Mouse (Mus musculus): ENCODE measurements around the gene Pbx4.

Gene Pbx4

DNA sequence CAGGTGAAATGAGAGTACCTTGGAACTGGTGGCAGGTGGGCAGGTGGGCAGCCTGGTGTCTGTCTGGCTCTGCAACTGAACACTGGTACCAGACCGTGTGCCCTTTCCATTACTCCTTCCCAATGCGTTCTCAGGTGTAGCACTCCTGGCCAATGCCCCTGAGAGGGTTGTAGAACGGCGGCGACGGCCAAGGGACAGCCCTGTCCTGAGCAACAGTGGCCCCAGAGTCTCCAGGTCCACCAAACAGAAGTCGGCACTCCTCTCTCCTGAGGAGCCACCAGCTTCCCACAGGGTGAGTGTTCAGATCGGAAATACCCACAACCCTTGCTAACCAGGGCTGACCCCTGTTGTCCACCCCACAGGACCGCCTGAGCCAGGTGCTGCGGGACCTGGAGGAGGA, 27.2 kb upstream of the Pbx4 start:
- no peaks in the 10 kb centered on the region for H3K9me3 ChIP-seq (ENCODE audit: low read length)
- TF ChIP-seq NANOG (IDR thresholded peaks at IDR 0.05; ENCODE audit: borderline replicate concordance, low read length) (no peak), CTCF (conservative IDR thresholded peaks at IDR 0.05; ENCODE audit: low read length) (no peak), POU5F1 (IDR thresholded peaks at IDR 0.05; ENCODE audit: borderline replicate concordance, low read length) (no peak)
- peaks cover 83% of the 10 kb centered on the region for H3K36me3 ChIP-seq (ENCODE audit: insufficient read depth, low read length)
- no peak overlapping the region for H3K4me3 ChIP-seq (replicated peaks; ENCODE audit: low read length)
- H3K27me3 ChIP-seq (ENCODE audit: insufficient read depth, low read length), result peaks cover 6% of the 10 kb centered on the region; the same call in 1 of the 2 replicates
- peaks cover 46% of the 10 kb centered on the region for H3K4me1 ChIP-seq (replicated peaks; ENCODE audit: low read depth, low read length)

DNA sequence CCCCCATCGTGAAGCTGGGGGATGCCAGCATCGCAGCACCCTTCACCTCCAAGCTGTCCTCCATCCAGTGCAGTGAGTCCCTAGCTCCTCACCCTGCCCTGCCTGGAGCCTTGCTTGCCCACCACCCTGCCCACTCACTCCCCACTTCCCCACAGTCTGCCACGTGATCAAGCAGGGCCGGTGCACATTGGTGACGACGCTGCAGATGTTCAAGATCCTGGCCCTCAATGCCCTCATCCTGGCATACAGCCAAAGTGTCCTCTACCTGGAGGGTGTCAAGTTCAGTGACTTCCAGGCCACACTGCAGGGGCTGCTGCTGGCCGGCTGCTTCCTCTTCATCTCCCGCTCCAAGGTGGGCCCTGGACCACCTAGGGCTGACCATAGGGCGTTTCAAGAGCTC, 26.8 kb upstream of the Pbx4 start:
- TF ChIP-seq NANOG (IDR thresholded peaks at IDR 0.05; ENCODE audit: borderline replicate concordance, low read length) (no peak), CTCF (conservative IDR thresholded peaks at IDR 0.05; ENCODE audit: low read length) (no peak), POU5F1 (IDR thresholded peaks at IDR 0.05; ENCODE audit: borderline replicate concordance, low read length) (no peak)
- no peaks in the 10 kb centered on the region for H3K9me3 ChIP-seq (ENCODE audit: low read length)
- H3K27me3 ChIP-seq (ENCODE audit: insufficient read depth, low read length), result peaks cover 10% of the 10 kb centered on the region
- peaks cover 79% of the 10 kb centered on the region for H3K36me3 ChIP-seq (ENCODE audit: insufficient read depth, low read length)
- H3K4me1 ChIP-seq (replicated peaks; ENCODE audit: low read depth, low read length), result peaks cover 46% of the 10 kb centered on the region
- no peak overlapping the region for H3K4me3 ChIP-seq (replicated peaks; ENCODE audit: low read length)

DNA sequence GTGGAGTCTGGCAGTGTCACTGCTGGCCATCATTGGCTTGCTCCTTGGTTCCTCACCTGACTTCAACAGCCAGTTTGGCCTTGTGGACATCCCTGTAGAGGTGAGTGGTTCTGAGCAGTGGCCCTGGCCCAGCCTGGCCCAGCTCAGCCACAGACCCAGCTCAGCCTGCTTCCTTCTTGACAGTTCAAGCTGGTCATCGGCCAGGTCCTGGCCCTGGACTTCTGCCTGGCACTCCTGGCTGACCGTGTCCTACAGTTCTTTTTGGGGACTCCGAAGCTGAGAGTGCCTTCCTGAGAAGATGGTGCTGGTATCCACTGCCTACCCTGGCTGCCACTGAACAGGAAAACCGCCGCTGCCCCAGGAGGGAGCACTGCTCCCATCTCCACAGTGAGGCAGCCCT, 25.1 kb upstream of the Pbx4 start:
- Histone ChIP-seq H3K27me3 (ENCODE audit: insufficient read depth, low read length) (peaks cover 21% of the 10 kb centered on the region), H3K4me1 (replicated peaks; ENCODE audit: low read depth, low read length) (peaks cover 46% of the 10 kb centered on the region), H3K9me3 (ENCODE audit: low read length) (no peaks in the 10 kb centered on the region), H3K36me3 (ENCODE audit: insufficient read depth, low read length) (peaks cover 62% of the 10 kb centered on the region), H3K4me3 (replicated peaks; ENCODE audit: low read length) (no peak overlapping the region; the same call in 1 of the 2 replicates)
- TF ChIP-seq CTCF (conservative IDR thresholded peaks at IDR 0.05; ENCODE audit: low read length) (no peak), POU5F1 (IDR thresholded peaks at IDR 0.05; ENCODE audit: borderline replicate concordance, low read length) (no peak), NANOG (IDR thresholded peaks at IDR 0.05; ENCODE audit: borderline replicate concordance, low read length) (no peak)

DNA sequence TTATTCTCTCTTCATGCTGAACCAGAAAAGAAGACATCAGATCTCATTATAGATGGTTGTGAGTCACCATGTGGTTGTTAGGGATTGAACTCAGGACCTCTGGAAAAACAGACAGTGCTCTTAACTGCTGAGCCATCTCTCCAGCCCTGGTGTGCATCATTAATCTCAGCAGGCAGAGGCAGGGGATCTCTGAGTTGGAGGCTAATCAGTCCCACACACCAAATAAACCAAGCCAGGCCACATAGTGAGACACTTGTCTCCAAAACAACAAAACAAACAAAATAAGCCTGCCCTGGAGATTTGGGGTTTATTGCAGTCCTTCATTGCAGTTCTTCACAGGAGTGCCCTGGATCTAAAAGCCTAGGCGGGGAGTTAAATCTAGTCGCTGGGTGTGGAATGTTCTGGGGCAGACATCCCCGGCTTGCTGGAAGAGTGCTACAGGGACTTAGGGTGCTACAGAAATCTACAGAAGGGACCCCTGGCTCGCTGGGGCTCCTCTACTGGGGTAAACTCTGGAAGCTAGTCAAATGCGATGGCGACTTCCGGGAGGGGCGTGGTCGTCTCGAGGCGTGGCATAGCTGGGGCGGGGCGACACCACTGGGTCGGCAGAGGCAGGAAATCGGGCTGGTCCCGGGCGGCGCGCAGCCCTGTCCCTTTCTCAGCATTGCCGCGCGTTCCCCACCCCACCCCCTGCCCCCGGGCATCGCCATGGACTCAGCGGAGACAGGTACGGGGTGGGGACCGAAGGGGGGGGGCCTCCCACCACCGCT, 24.0 kb upstream of the Pbx4 start, which contains the start of gene Gmip:
TSS of gene Gmip (plus strand) at position 586 of the 770 bp plus-strand sequence.
- H3K4me1 ChIP-seq (replicated peaks; ENCODE audit: low read depth, low read length), result peaks cover 45% of the 10 kb centered on the region
- TF ChIP-seq CTCF (conservative IDR thresholded peaks at IDR 0.05; ENCODE audit: low read length), result no peak
- TF ChIP-seq POU5F1 (IDR thresholded peaks at IDR 0.05; ENCODE audit: borderline replicate concordance, low read length), result no peak
- no peak for TF ChIP-seq NANOG (IDR thresholded peaks at IDR 0.05; ENCODE audit: borderline replicate concordance, low read length)

DNA sequence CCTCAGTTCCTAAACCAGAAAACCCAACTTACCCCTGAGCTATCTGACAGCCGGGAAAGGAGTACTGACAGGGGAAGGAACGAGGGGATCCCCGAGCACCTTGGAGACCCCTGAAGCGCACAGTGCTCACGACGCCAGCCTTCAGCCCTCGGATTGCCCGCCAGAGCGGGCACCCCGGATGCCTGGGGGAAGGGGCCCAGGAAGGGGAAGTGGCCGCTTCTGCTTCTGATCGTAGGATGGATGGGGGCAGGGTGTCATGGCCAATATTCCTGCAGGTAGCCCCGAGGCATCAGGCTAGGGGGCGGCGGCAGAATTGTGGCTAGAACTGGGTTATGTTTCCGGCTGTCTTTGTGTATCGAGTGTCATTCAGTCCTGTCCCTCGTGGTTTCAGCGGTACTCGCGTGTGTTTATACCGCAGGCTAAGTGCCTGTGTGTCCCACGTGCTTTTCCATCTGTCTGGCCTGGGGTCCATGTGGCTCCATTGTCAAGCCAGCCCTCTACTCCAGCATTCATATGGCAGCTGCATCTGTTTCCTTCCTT, 23.4 kb upstream of the Pbx4 start:
- Histone ChIP-seq H3K4me1 (replicated peaks; ENCODE audit: low read depth, low read length) (peaks cover 49% of the 10 kb centered on the region), H3K36me3 (ENCODE audit: insufficient read depth, low read length) (peaks cover 45% of the 10 kb centered on the region), H3K27me3 (ENCODE audit: insufficient read depth, low read length) (peaks cover 21% of the 10 kb centered on the region), H3K9me3 (ENCODE audit: low read length) (no peaks in the 10 kb centered on the region), H3K4me3 (replicated peaks; ENCODE audit: low read length) (peak overlapping the region; percentile 77)
- TF ChIP-seq POU5F1 (IDR thresholded peaks at IDR 0.05; ENCODE audit: borderline replicate concordance, low read length), result no peak
- TF ChIP-seq NANOG (IDR thresholded peaks at IDR 0.05; ENCODE audit: borderline replicate concordance, low read length), result no peak
- TF ChIP-seq CTCF (conservative IDR thresholded peaks at IDR 0.05; ENCODE audit: low read length), result no peak

More for the DNA sequence above, 24.0 kb upstream of the Pbx4 start, which contains the start of gene Gmip:
- Histone ChIP-seq H3K4me3 (replicated peaks; ENCODE audit: low read length) (peak within 1 kb of the TSS; percentile 77), H3K27me3 (ENCODE audit: insufficient read depth, low read length) (peaks cover 21% of the 10 kb centered on the region), H3K36me3 (ENCODE audit: insufficient read depth, low read length) (peaks cover 51% of the 10 kb centered on the region), H3K9me3 (ENCODE audit: low read length) (no peaks in the 10 kb centered on the region)

DNA sequence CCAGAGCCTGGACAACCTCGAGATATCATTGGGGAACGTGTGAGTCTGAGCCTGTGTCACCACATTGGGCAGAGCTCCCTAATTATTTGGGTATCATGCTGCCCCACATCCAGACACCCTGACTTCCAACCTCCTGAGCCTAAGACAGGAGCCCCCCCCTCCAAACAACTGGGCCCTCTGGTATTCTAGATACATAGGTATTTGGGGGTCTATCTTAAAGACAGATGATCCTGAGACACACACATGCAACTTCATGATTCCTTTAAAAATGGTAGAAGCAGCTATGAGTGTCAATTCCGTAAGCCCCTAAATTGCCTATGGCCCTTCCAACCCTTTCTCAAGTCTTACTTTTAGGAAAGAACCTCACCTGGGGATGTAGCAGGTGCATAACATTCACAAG, 22.5 kb upstream of the Pbx4 start:
- TF ChIP-seq POU5F1 (IDR thresholded peaks at IDR 0.05; ENCODE audit: borderline replicate concordance, low read length) (no peak), CTCF (conservative IDR thresholded peaks at IDR 0.05; ENCODE audit: low read length) (no peak), NANOG (IDR thresholded peaks at IDR 0.05; ENCODE audit: borderline replicate concordance, low read length) (no peak)
- H3K4me1 ChIP-seq (replicated peaks; ENCODE audit: low read depth, low read length), result peaks cover 56% of the 10 kb centered on the region
- H3K9me3 ChIP-seq (ENCODE audit: low read length), result no peaks in the 10 kb centered on the region
- H3K36me3 ChIP-seq (ENCODE audit: insufficient read depth, low read length), result peaks cover 36% of the 10 kb centered on the region
- H3K4me3 ChIP-seq (replicated peaks; ENCODE audit: low read length), result no peak overlapping the region
- H3K27me3 ChIP-seq (ENCODE audit: insufficient read depth, low read length), result peaks cover 21% of the 10 kb centered on the region

DNA sequence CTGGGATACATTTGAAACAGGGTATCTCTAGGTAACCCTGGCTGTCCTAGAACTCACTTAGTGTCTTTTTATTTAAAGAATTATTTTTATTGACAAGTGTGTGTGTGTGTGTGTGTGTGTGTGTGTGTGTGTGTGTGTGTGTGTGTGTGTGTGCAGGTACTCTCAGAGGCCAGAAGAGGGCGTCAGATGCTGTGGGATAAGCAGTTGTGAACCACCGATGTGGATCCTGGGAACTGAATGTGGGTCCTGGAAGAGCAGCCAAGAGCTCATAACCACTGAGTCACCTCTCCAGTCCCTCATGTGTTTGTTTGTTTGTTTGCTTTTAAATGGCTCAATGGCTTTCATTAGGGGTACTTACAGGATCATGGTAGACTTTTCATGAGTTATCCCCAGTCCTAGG, 17.4 kb upstream of the Pbx4 start:
- Histone ChIP-seq H3K4me3 (replicated peaks; ENCODE audit: low read length) (no peak overlapping the region), H3K36me3 (ENCODE audit: insufficient read depth, low read length) (peaks cover 6% of the 10 kb centered on the region), H3K9me3 (ENCODE audit: low read length) (no peaks in the 10 kb centered on the region), H3K27me3 (ENCODE audit: insufficient read depth, low read length) (peaks cover 22% of the 10 kb centered on the region), H3K4me1 (replicated peaks; ENCODE audit: low read depth, low read length) (peaks cover 34% of the 10 kb centered on the region)
- TF ChIP-seq NANOG (IDR thresholded peaks at IDR 0.05; ENCODE audit: borderline replicate concordance, low read length) (no peak), CTCF (conservative IDR thresholded peaks at IDR 0.05; ENCODE audit: low read length) (peak; percentile 22; the same call in 1 of the 2 replicates)

DNA sequence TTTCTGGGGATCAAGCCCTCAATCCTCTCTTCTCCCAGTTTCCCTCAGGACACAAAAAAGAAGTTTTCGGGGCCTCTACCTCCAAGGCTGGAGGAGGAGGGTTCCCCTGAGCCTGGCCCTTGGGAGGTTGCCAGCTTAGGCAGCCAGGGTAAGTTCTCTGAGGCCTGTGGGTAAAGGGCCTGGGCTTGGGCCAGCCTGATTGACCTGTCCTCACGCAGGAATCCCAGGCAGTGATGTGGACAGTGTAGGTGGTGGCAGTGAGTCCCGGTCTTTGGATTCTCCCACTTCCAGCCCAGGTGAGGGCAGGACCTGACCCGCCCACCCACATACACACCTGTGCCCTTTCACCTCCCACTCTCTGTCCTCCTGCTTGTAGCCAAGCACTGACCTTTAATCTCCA, 16.9 kb upstream of the Pbx4 start:
- peaks cover 22% of the 10 kb centered on the region for H3K27me3 ChIP-seq (ENCODE audit: insufficient read depth, low read length)
- TF ChIP-seq NANOG (IDR thresholded peaks at IDR 0.05; ENCODE audit: borderline replicate concordance, low read length) (no peak), POU5F1 (IDR thresholded peaks at IDR 0.05; ENCODE audit: borderline replicate concordance, low read length) (no peak), CTCF (conservative IDR thresholded peaks at IDR 0.05; ENCODE audit: low read length) (no peak)
- H3K36me3 ChIP-seq (ENCODE audit: insufficient read depth, low read length), result peaks cover 6% of the 10 kb centered on the region
- no peak overlapping the region for H3K4me3 ChIP-seq (replicated peaks; ENCODE audit: low read length)
- H3K4me1 ChIP-seq (replicated peaks; ENCODE audit: low read depth, low read length), result peaks cover 37% of the 10 kb centered on the region
- H3K9me3 ChIP-seq (ENCODE audit: low read length), result no peaks in the 10 kb centered on the region

All from E14TG2a.4 (cell line).